In genomic region chr19:34662067-34662507, GRCm38 (mm10) we compare ENCODE assay signal across 8 mouse cellular contexts. TPM values are rescaled to one million over a fixed set of nuclear protein-coding genes. Genes with fewer than 3 reads are reported as not detected.
DNase-seq lines count a peak whose midpoint lies in the region; ATAC-seq lines count a peak whose summit lies in the region.

No protein-coding gene starts in this region.

- DNase-seq in urinary bladder, adult 18-20 months (ENCODE audit: low spot score in 2 of 2), result peak; percentile 24 to 43
- no peak for DNase-seq in urinary bladder, postnatal 10 days (ENCODE audit: low spot score)
- DNase-seq in embryo, embryonic 11.5 days (ENCODE audit: low read depth, low spot score), result peak; percentile 27
- peak; percentile 19 for DNase-seq in gastrocnemius, postnatal 25 days
- DNase-seq in left cerebral cortex, postnatal 25 days (ENCODE audit: low spot score in 2 of 2), result peak; percentile 55 to 70
- peak; percentile 74 for DNase-seq in mesoderm, embryonic 11.5 days (ENCODE audit: low read depth, low spot score)
- peak; percentile 74 for DNase-seq in skeletal muscle tissue, adult 2 months (ENCODE audit: low read depth, low spot score)

- peak; percentile 95 for ATAC-seq in inflammation-experienced regulatory T-cells, adult 6 months

- intact Hi-C loops in left cerebral cortex, postnatal 25 days (cut with DNase I), result loop anchor here (5.0 to 10.0 kb wide), 3 partner anchors 263 to 417 kb away; partner anchors contain the start of gene Kif20b

RNA-seq across cellular contexts. Expression of gene Ifit1, which starts 21.4 kb away (rescaled TPM):
- total RNA-seq in gastrocnemius, postnatal 25 days (2021), result under 1 TPM; 0.43 to 0.54 TPM
- 10 to 100 TPM; 33.8 to 38.0 (median 34.8) TPM for polyA plus RNA-seq in inflammation-experienced regulatory T-cells, adult 6 months (2017; shearing (Covaris generic))
- total RNA-seq in left cerebral cortex, postnatal 25 days (2021), result under 1 TPM; 0.69 to 0.73 TPM

RNA-seq across cellular contexts. Expression of gene Ifit1bl2, which starts 21.5 kb away (rescaled TPM):
- not detected for total RNA-seq in gastrocnemius, postnatal 25 days (2021)
- 1 to 10 TPM; 1.1 to 1.3 (median 1.1) TPM for polyA plus RNA-seq in inflammation-experienced regulatory T-cells, adult 6 months (2017; shearing (Covaris generic))
- total RNA-seq in left cerebral cortex, postnatal 25 days (2021), result under 1 TPM; 0.46 to 0.60 TPM

RNA-seq across cellular contexts. Expression of gene Ifit3b, which starts 54.3 kb away (rescaled TPM):
- under 1 TPM; 0.23 to 0.70 TPM for total RNA-seq in gastrocnemius, postnatal 25 days (2021)
- polyA plus RNA-seq in inflammation-experienced regulatory T-cells, adult 6 months (2017; shearing (Covaris generic)), result 1 to 10 TPM; 4.1 to 6.7 (median 6.2) TPM
- total RNA-seq in left cerebral cortex, postnatal 25 days (2021), result 1 to 10 TPM; 1.9 to 2.0 TPM
